ENCODE assay signal across 9 mouse cellular contexts in the genomic region with DNA sequence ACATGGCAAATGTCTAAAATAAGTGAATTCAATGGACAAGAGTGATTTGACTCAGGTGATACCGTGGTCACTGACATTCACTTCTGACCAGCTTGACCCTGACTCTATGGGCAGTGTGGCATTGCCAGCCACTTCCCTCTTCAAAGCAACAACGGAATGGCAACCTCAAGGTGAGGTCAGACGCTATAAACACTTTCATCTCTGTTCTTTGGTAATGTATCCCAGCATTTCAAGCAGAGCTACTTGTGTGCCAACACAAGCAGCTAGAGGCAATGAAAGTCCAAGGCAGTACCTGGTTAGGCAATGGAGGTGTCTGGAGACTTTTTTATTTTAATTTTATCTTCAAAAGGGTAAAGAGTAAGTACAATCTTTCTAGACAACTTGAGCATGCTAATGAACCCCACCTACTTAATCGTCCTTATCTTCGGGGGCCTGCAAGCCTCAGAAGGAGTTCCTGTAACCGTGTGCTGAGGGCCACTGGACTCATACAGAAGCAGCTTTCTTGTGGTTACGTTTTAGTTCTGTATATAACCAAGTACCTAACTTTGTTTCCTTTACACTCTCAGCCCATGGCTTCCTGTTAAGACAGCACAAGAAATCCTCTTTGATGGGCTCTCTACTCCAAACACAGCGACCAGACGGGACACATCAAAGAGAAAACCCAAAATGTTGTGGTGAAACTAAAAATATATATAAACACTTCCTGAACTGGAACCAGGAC.
A peak's percentile ranks its signal among the peaks of the same experiment; 100 is the strongest.
DNase-seq lines count a peak whose midpoint lies in the region; ATAC-seq and TF ChIP-seq lines count a peak whose summit lies in the region.
"Had no signal": no experiment of that assay in that cellular context is flagged by ENCODE, and none has a peak within 500 bp of the region (broad histone marks: within the 10 kb centered on the region; RNA-seq: fewer than 3 reads in every experiment).

No protein-coding gene starts in this region.

- H3K4me3 ChIP-seq in limb, embryonic 14.5 days (replicated peaks; ENCODE audit: low read length) = no peak overlapping the region
- no peak overlapping the region for H3K4me3 ChIP-seq in limb, embryonic 10.5 days
- H3K4me3 ChIP-seq in megakaryocyte, embryonic 14.5 days (replicated peaks) = peak overlapping the region; percentile 76
- no peak overlapping the region for H3K4me3 ChIP-seq in midbrain, postnatal 0 days (ENCODE audit: low read depth, low read length)

- H3K27ac ChIP-seq in limb, embryonic 14.5 days (replicated peaks; ENCODE audit: low read depth, low read length) = 0 out of 2 replicates have a peak overlapping the region, but pooled peaks have one; percentile 48
- H3K27ac ChIP-seq in limb, embryonic 10.5 days = no peak overlapping the region
- no peak overlapping the region for H3K27ac ChIP-seq in midbrain, postnatal 0 days (ENCODE audit: low read depth, low read length)

- H3K27me3 ChIP-seq in limb, embryonic 14.5 days (ENCODE audit: control insufficient read depth, insufficient read depth, low read length) = no peaks in the 10 kb centered on the region
- H3K27me3 ChIP-seq in limb, embryonic 10.5 days (ENCODE audit: low read depth, poor library complexity, severe bottlenecking) = no peaks in the 10 kb centered on the region
- peaks cover 2% of the 10 kb centered on the region for H3K27me3 ChIP-seq in megakaryocyte, embryonic 14.5 days (replicated peaks)
- no peaks in the 10 kb centered on the region for H3K27me3 ChIP-seq in midbrain, postnatal 0 days (ENCODE audit: insufficient read depth, low read length)

- H3K9ac ChIP-seq in limb, embryonic 14.5 days (ENCODE audit: low read depth, low read length, severe bottlenecking) = no peak overlapping the region
- no peak overlapping the region for H3K9ac ChIP-seq in midbrain, postnatal 0 days (replicated peaks; ENCODE audit: low read length, poor library complexity, severe bottlenecking)

- H3K4me2 ChIP-seq in limb, embryonic 14.5 days (replicated peaks; ENCODE audit: low read depth, low read length, severe bottlenecking) = no peak overlapping the region
- H3K4me2 ChIP-seq in midbrain, postnatal 0 days (ENCODE audit: low read depth, low read length, poor library complexity, severe bottlenecking) = no peak overlapping the region

- no peak for ATAC-seq in limb, embryonic 14.5 days (ENCODE audit: low FRiP score, low read depth)
- no peak for ATAC-seq in midbrain, postnatal 0 days (ENCODE audit: low FRiP score)

- no peaks in the 10 kb centered on the region for H3K9me3 ChIP-seq in limb, embryonic 14.5 days (ENCODE audit: control insufficient read depth, low read length)
- no peaks in the 10 kb centered on the region for H3K9me3 ChIP-seq in limb, embryonic 10.5 days (replicated peaks)
- H3K9me3 ChIP-seq in megakaryocyte, embryonic 14.5 days = no peaks in the 10 kb centered on the region
- H3K9me3 ChIP-seq in midbrain, postnatal 0 days (ENCODE audit: low read length) = no peaks in the 10 kb centered on the region

- peaks cover 7% of the 10 kb centered on the region; the same call in 1 of the 2 replicates for H3K4me1 ChIP-seq in limb, embryonic 14.5 days (ENCODE audit: control insufficient read depth, insufficient read depth, low read length)
- H3K4me1 ChIP-seq in limb, embryonic 10.5 days = peaks cover 9% of the 10 kb centered on the region; the same call in 1 of the 2 replicates
- H3K4me1 ChIP-seq in megakaryocyte, embryonic 14.5 days = peaks cover 17% of the 10 kb centered on the region
- no peaks in the 10 kb centered on the region for H3K4me1 ChIP-seq in midbrain, postnatal 0 days (ENCODE audit: insufficient read depth, low read length)

- TF ChIP-seq CTCF in midbrain, postnatal 0 days (IDR thresholded peaks at IDR 0.05) = no peak

- WGBS in limb, embryonic 14.5 days = 54% methylated on average over 9 of the region's 9 CpGs
- WGBS in limb, embryonic 10.5 days = 69% methylated on average over 9 of the region's 9 CpGs
- 87% methylated on average over 9 of the region's 9 CpGs for WGBS in midbrain, postnatal 0 days

- TF ChIP-seq POLR2A in limb, embryonic 14.5 days (IDR thresholded peaks at IDR 0.05; ENCODE audit: borderline replicate concordance, extremely low read depth, insufficient read depth, insufficient read length) = no peak

- intact Hi-C loops in heart, postnatal 10 days (cut with DNase I) = no loop called here

- no peak for DNase-seq in limb, embryonic 14.5 days (ENCODE audit: low spot score)
- no peak for DNase-seq in limb, embryonic 10.5 days (ENCODE audit: low spot score)
- DNase-seq in MEL-GATA-1-ER (ENCODE audit: extremely low read depth, low read depth) = peak; percentile 59
- peak; percentile 69 for DNase-seq in induced T-regulatory cell, adult 2 months (ENCODE audit: low read depth)
- DNase-seq in cerebellum, postnatal 14 days = no peak
- no peak for DNase-seq in midbrain, postnatal 0 days (ENCODE audit: low spot score)
- DNase-seq in heart, postnatal 10 days = no peak
- DNase-seq: thymus, postnatal 36 days had no signal

- H3K36me3 ChIP-seq in limb, embryonic 14.5 days (ENCODE audit: control insufficient read depth, insufficient read depth, low read length) = no peaks in the 10 kb centered on the region
- no peaks in the 10 kb centered on the region for H3K36me3 ChIP-seq in limb, embryonic 10.5 days
- no peaks in the 10 kb centered on the region for H3K36me3 ChIP-seq in megakaryocyte, embryonic 14.5 days (replicated peaks; ENCODE audit: low read length)
- no peaks in the 10 kb centered on the region for H3K36me3 ChIP-seq in midbrain, postnatal 0 days (ENCODE audit: insufficient read depth, low read length)

Comparison
In these comparisons a context has a peak if more than half of its experiments do, and no peak if none do; other contexts are left out.
1. DNase-seq: peak in MEL-GATA-1-ER (single experiment) and induced T-regulatory cell, adult 2 months (single experiment); none in limb, embryonic 14.5 days (single experiment), limb, embryonic 10.5 days (single experiment), cerebellum, postnatal 14 days (0 of 2), midbrain, postnatal 0 days (single experiment) and heart, postnatal 10 days (0 of 2).